Mouse (Mus musculus) ES-E14 (cell line): ENCODE results near the gene Parvb.

ENCODE experiments used
- HCFC1 ChIP-seq: IDR thresholded peaks from 2 replicates; pipeline ENCODE4 v1.6.1; 2012; ENCODE audit warnings: low read length, inconsistent platforms, borderline replicate concordance; ENCODE audit not compliant: insufficient read depth
- MAFK ChIP-seq: IDR thresholded peaks from 2 replicates; pipeline ENCODE4 v1.6.1; 2014; ENCODE audit warnings: mild to moderate bottlenecking, low read depth, low read length, inconsistent platforms; ENCODE audit not compliant: insufficient read depth
- ZC3H11A ChIP-seq: IDR thresholded peaks from 2 replicates; pipeline ENCODE4 v1.6.1; 2012; ENCODE audit warnings: low read depth, mild to moderate bottlenecking, inconsistent platforms, low read length, borderline replicate concordance

DNA sequence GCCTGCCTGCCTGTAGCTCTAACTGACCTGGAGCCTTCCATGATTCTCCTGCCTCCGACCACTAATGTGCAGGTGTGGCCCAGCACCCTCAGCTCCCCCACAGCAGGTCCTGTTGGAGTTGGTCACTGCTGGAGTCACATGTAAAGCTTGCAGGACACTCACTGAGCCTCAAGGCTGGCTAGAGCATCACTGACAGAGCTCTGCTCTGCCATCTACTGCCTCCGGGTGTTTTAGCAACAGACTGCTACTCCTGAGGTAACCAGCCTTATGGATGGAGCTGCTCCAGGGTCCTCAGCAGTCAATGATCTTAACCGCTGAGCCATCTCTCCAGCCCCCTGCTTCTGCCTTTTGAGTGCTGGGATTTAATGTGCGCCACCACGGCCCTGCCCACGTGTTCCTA, 8.4 kb upstream of the Parvb start:
- TF ChIP-seq HCFC1 (no peak), ZC3H11A (no peak), MAFK (no peak)
